Mouse (Mus musculus) ovary, postnatal 10 days (tissue): ENCODE data around the gene Mmp20.

ENCODE experiments used
- DNase-seq: peaks from one replicate; pipeline ENCODE4 v3.0.0; 2022; ENCODE audit warnings: low spot score

Gene Mmp20

GRCm38 (mm10) chr9:7691790-7692189, 63.8 kb downstream of the Mmp20 start, which contains the start of gene Mmp7:
Gene Mmp7, plus strand, starts transcription at chr9:7692090.
- no peak for DNase-seq

GRCm38 (mm10) chr9:7693961-7694360, 65.9 kb downstream of the Mmp20 start:
- no peak for DNase-seq

- no peak for DNase-seq
Measured at GRCm38 (mm10) chr9:7695646-7696045, 67.6 kb downstream of the Mmp20 start.

GRCm38 (mm10) chr9:7708698-7709097, 80.7 kb downstream of the Mmp20 start:
- DNase-seq, result no peak

- no peak for DNase-seq
Measured at GRCm38 (mm10) chr9:7711196-7711595, 83.2 kb downstream of the Mmp20 start.

- no peak for DNase-seq
Measured at GRCm38 (mm10) chr9:7714062-7714907, 86.3 kb downstream of the Mmp20 start.

- no peak for DNase-seq
Measured at GRCm38 (mm10) chr9:7714908-7715175, 86.8 kb downstream of the Mmp20 start.

GRCm38 (mm10) chr9:7721543-7721942, 93.5 kb downstream of the Mmp20 start:
- DNase-seq, result no peak
